Mouse (Mus musculus) gastrocnemius, adult 2 months (tissue): Measurements from ENCODE around the gene Serpinf2. TPM values are rescaled to one million over a fixed set of nuclear protein-coding genes. Genes with fewer than 3 reads are reported as not detected.

Source experiments
- DNase-seq: peaks from one replicate; pipeline ENCODE4 v3.0.0; 2022
- H3K27ac ChIP-seq: fragments of 200-600 bp; 2 replicates; pipeline ENCODE4 v1.8.1; 2022; ENCODE audit warnings: mild to moderate bottlenecking
- H3K4me3 ChIP-seq: fragments of 200-600 bp; 2 replicates; pipeline ENCODE4 v1.8.1; 2022; ENCODE audit warnings: mild to moderate bottlenecking, moderate library complexity
- CTCF ChIP-seq: fragments of 200-600 bp; IDR thresholded peaks from 2 replicates; pipeline ENCODE4 v1.8.1; 2022; ENCODE audit warnings: antibody characterized with exemption, mild to moderate bottlenecking, moderate library complexity
- intact Hi-C: fragments of 180-260 bp; cut with DNase I; formaldehyde crosslinking; loops from one replicate; pipeline ENCODE4 v1.15.1; 2025
- total RNA-seq, 2 experiments: library from RNA; stranded (reverse); gene quantifications; 2 replicates each; pipeline ENCODE4 v1.2.3; 2021

The Serpinf2 gene
- total RNA-seq, 2 experiments from 2014 or later = not detected

DNA sequence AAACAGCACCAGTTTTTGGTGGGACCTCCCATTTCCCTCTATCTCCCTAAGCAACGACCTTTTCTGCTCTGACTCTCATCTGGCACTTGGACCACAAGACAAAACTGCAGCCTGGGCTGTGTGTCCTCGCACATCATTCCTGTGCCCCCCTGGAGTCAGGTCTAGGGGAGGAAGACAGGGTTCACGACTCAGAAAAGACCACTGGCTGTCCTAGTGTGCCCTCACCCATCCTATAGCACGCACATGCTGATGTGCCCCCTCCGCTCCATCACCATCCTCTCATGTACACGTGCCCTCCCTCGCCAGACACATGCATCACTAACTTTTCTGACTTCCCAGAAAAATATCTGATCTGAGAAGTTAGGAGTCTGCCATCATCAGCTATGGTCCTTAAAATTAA is 19.4 kb downstream of the Serpinf2 start:
- intact Hi-C loops = no loop called here
- no peak for DNase-seq
- Histone ChIP-seq H3K27ac (peak overlapping the region; percentile 75; the same call in 1 of the 2 replicates), H3K4me3 (peak overlapping the region; percentile 68)
- TF ChIP-seq CTCF = no peak

DNA sequence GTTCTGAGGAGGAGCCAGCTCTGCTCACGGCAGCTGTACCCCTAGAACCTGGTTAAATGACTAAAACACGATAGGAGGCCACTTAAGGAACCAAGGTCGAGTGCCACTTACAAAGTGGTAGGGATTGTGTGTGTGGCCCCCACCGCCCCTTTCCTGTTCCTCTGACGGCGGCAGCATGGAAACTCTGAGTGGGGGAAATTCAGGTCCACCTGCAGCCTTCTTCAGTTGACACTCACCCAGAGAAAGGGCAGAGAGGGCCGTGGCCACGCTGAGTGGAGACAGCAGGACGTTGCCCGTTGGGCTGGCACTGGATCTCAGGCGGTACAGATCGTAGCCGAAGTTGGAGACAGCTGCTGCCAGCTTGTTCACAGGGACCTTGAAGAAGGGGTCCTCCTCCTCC is 23.4 kb downstream of the Serpinf2 start:
- Histone ChIP-seq H3K4me3 (no peak overlapping the region), H3K27ac (no peak overlapping the region)
- TF ChIP-seq CTCF = no peak
- intact Hi-C loops = no loop called here
- no peak for DNase-seq

DNA sequence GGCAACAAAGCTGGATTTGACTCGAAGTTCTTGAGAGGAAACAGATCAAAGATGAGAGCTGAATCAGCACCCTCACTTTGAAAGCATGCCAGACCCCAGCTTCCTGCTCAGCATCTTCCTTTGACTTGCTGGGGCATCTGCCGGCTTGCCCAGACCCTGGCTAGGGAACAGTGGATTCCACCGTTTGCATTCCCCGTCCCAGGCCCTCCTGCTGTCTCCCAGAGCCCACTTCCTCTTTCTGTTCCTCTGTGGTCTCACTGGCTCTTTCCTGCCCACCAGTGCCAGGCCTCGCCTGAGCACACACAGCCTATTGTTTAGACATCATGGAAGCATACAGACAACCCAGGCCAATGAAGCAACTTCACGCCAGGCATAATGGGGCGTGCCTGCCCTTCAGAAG is 24.3 kb downstream of the Serpinf2 start:
- no peak for TF ChIP-seq CTCF
- no peak overlapping the region for H3K4me3 ChIP-seq
- no peak overlapping the region for H3K27ac ChIP-seq
- DNase-seq = no peak
- intact Hi-C loops = no loop called here

DNA sequence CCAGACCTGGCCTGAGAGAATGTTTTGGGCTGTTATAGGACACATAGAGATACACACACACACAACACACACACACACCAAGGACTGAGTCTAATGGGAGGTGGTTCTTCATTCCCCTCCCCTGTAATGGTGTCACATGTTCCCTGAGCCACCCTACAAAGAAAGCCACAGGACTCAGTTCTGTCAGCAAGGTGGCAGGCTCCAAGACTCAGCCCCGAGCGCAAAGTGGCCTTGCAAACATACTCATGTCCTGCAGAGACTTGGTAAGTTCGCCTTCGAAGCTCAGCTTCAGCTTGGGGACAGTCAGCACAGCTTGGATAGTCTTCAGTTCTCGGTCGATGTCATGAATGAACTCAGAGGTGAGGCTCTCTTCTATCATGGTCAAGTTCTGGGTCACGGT is 28.8 kb downstream of the Serpinf2 start:
- TF ChIP-seq CTCF = no peak

DNA sequence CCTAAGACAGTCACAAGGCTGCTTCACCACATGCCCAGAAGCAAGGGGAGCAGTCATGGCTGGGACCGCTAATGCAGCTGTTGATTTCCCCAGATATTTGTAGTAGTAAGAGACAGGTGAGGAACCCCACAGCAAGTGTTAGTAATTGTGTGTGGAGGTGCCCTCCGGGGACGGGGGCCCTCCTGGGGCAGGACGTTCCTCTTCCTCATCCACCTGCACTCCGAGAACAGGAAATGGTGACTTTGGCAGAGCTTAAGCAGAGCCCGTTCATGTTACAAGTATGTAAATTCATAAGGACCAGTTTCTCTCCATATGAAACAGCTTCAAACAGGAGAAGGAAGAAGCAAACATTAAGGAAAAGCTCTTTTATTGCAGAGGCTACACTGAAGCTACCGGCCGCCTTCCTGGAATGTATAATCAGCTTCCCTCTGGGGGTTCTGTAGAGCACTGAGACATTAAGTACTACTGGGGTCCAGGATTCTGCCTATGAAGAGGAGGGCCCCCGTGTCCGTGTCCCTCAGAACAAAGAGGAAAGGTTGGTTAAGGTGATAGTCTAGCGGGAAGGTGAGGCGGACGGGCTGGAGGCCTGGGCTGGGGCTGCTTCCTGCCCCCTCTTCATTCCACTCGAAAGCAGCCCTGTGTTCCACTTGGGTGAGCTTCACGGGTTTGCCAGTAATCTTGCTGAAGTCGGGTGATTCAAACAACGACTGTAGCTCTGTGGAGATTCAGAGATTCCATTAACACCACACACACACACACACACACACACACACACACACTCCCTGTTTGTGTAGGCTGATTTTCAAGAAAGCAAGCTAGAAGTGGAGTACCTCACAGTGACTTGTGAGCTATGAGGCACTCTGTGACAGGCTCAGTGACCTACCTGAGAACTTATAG is 29.5 kb downstream of the Serpinf2 start:
- no peak for TF ChIP-seq CTCF
- no peak for DNase-seq
- H3K4me3 ChIP-seq = no peak overlapping the region
- intact Hi-C loops = no loop called here
- no peak overlapping the region for H3K27ac ChIP-seq

More for the DNA sequence above, 28.8 kb downstream of the Serpinf2 start:
- intact Hi-C loops = no loop called here
- no peak overlapping the region for H3K4me3 ChIP-seq
- no peak overlapping the region for H3K27ac ChIP-seq
- no peak for DNase-seq

DNA sequence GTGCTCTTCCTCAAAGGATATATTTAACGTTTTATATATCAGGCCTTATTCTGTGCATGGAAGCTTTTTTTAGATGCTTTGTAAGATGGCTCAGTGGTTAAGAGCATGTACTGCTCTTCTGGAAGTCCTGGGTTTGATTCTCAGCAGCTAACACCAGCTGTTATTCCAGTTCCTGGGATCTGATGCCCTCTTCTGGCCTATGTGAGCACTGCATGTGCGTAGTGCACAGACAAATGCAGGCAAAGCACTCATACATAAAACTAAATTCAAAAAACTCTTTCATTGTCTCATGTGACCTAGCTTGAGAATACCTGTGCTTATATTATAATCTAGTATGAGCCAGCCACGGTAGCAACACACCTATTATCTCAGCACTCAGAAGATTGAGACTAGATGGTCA is 32.5 kb downstream of the Serpinf2 start:
- H3K4me3 ChIP-seq = no peak overlapping the region
- H3K27ac ChIP-seq = no peak overlapping the region
- peak; percentile 78 for TF ChIP-seq CTCF
- DNase-seq = no peak
- intact Hi-C loops = no loop called here

DNA sequence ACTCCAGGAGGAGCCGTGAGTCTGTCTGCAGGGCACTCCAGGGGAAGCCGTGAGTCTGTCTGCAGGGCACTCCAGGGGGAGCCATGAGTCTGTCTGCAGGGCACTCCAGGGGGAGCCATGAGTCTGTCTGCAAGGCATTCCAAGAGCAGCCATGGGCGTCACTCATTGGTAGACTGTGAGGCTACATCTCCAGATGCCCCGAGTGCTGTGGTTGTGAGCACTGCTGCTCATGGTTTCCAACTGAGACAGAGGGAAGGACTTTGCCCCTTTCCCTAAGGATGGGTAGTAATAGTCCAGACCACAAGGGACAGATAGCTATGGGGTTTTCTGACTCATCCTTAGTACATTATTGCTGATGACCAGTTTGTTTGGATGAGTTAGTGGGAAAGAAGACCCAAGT is 33.3 kb downstream of the Serpinf2 start:
- no peak overlapping the region for H3K4me3 ChIP-seq
- intact Hi-C loops = no loop called here
- no peak for TF ChIP-seq CTCF
- no peak for DNase-seq
- no peak overlapping the region for H3K27ac ChIP-seq

DNA sequence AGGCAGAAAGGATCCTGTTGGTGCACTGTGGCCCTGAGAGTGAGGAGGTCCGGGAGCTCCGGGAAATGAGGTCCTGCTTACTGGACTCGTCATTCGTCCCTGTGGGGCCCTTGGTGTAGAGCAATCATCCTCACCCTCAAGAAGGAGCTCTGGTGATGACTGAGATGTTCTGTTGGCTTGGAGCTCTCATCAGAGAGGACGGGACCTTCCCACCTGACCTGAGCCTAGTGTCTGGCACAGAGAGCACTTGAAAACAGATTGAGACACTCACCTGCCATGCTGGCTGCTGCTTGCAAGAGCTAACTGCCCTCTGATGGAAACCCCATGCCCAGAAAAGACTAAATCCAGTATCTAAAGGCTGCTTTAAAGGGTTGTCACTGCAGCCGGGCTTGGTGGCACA is 34.6 kb downstream of the Serpinf2 start:
- intact Hi-C loops = loop anchor here (5.0 kb wide), 1 partner anchor 168 kb away; no protein-coding TSS in a partner anchor
- H3K27ac ChIP-seq = peak overlapping the region; percentile 88
- no peak for DNase-seq
- no peak overlapping the region for H3K4me3 ChIP-seq
- TF ChIP-seq CTCF = no peak

DNA sequence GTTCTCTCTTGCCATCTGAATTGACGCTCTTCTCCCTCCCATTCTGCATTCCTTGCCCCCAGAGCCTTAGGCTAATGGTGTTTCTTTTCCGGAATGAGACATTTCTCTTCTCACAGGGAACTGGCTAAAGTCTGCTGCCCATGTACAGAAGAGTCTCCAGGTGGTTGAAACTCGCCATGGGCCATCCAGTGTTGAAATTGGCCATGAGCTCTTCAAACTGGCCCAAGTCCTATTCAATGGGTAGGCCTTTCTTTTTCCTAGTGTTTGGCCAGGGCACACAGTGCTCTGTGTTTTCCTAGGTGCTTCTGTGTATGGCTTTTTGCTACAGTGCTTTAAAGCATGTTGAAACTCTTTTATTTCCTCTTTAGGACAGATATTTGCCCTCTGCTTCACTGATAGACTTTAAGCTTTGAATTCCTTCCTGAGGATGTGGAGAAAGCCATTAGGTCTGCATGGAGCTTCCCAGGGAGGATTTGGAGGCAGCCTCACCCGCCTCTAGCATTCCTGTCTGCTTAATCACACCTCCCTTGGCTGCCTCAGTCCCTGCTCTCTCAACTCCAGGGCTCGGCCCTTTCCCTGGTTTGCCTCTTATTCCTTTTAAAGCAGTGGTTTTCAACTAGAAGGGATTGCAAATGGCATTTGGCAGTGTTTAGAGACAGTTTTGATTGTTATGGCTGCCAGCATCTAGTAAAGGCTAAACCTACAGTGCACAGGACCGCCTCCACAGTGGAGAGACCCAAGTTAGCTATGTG is 35.9 kb downstream of the Serpinf2 start:
- TF ChIP-seq CTCF = no peak
- no peak overlapping the region for H3K4me3 ChIP-seq
- H3K27ac ChIP-seq = peak overlapping the region; percentile 88
- intact Hi-C loops = loop anchor here (2.0 to 5.0 kb wide), 2 partner anchors 55 to 169 kb away; no protein-coding TSS in a partner anchor
- DNase-seq = peak; percentile 71

DNA sequence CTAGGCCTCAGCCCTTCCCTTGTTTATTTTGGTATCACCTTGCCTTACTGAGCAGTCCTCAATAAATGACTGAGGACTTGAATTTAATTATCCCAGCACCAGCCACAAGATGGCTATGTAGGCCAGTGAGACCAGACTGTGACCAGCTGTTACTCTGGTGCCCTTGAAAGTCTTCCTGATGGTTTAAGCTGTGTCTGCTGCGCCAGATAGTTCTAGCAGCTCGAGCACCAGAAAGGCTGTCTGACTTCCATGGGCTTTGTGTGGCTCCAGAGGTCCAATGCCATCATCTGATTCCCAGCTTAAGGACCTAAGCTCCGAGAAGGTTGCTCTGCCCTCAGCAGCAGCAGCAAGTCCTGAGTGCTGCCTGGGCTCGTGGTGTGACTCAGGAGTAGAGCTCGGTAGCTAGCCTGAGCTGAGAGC is 37.1 kb downstream of the Serpinf2 start:
- Histone ChIP-seq H3K27ac (peak overlapping the region; percentile 88), H3K4me3 (peak overlapping the region; percentile 42)
- intact Hi-C loops = loop anchor here (1.0 to 5.0 kb wide), 3 partner anchors 57 to 170 kb away; partner anchors contain the start of gene Rilp
- DNase-seq = peak; percentile 53
- TF ChIP-seq CTCF = peak; percentile 78

DNA sequence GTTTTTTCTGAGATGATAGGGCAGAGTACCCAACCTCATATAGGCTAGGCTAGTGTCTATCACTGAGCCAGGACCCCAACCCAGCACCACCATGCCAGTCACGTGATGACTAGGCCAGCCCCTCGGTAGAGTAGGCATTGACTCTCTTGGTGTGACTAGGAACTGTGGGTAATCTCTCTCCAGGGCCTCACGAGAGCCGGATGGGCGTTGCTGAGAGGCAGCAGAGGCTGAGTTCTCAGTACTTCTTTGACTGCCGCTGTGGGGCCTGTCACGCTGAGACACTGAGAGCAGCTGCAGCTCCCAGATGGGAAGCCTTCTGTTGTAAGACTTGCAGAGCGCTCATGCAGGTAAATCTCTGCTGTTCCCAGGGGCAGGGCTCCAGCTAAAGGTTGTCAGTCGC is 39.3 kb downstream of the Serpinf2 start:
- DNase-seq = no peak
- Histone ChIP-seq H3K27ac (peak overlapping the region; percentile 40; the same call in 1 of the 2 replicates), H3K4me3 (no peak overlapping the region)
- TF ChIP-seq CTCF = no peak
- intact Hi-C loops = loop anchor here (5.0 kb wide), 1 partner anchor 172 kb away; no protein-coding TSS in a partner anchor

DNA sequence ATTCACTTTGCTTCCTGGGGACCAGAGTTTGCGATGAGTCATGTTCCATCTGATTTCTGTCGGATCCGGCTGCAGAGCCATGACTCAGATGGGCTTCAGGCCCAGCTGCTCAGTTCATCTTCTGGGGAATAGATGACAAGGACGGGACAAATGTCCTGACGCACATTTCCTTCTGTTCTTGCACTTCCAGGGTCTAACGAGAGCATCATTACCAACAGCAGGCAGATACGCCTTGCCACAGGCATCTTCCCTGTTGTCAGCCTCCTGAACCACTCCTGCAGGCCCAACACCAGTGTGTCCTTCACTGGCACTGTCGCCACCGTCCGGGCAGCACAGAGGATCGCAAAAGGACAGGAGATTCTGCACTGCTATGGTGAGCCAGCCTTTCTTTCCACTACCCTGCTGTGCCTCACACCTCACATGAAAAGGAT is 40.0 kb downstream of the Serpinf2 start:
- intact Hi-C loops = no loop called here
- Histone ChIP-seq H3K4me3 (no peak overlapping the region), H3K27ac (peak overlapping the region; percentile 40; the same call in 1 of the 2 replicates)
- DNase-seq = peak; percentile 36
- no peak for TF ChIP-seq CTCF

DNA sequence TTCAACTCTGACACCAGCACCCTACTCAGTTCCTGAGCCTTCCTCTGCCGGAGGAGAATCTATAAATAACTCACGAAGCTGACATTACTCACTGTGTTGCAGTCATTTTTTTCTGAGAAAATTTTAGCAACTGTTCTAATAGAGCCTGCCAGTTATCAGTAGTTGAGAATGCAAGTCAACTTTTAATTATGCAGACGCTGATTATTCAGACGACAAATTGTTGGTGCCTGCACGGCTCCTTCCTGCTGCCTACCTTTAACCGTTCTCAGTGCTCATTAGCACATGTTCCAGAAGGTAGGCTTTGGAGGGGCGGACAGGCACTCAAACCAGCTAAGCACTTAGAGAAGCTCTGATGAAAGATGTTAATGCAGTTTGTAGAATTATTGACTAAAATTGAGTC is 41.9 kb downstream of the Serpinf2 start:
- Histone ChIP-seq H3K27ac (no peak overlapping the region), H3K4me3 (no peak overlapping the region)
- TF ChIP-seq CTCF = no peak
- intact Hi-C loops = no loop called here
- DNase-seq = no peak
